Mouse (Mus musculus): Measurements from ENCODE around the gene Gm13691. TPM values are rescaled to one million over a fixed set of nuclear protein-coding genes. Genes with fewer than 3 reads are reported as not detected.

The Gm13691 gene
- not detected in 2 replicates for polyA plus RNA-seq (2012; rRNA removed; ENCODE audit: low replicate concordance)

DNA sequence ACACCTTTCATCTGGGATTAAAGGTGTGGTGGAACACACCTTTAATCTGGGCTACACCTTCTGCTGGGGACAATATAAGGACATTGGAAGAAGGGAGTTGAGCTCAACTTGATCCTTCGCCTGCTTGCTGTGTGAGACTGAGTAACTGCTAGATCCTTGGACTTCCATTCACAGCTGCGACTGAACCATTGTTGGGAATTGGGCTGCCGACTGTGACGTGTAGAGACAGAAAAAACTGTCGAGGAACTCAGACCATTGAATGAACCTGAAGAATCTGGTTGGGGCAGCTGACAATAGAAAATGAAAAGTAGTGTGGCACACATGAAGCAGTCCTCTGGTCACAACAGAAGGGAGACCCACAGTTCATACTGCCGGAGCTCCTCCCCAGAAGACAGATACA, at the start of gene Gm13691:
Gene Gm13691 (plus strand): TSS at position 301 of the 400 bp plus-strand sequence.

DNA sequence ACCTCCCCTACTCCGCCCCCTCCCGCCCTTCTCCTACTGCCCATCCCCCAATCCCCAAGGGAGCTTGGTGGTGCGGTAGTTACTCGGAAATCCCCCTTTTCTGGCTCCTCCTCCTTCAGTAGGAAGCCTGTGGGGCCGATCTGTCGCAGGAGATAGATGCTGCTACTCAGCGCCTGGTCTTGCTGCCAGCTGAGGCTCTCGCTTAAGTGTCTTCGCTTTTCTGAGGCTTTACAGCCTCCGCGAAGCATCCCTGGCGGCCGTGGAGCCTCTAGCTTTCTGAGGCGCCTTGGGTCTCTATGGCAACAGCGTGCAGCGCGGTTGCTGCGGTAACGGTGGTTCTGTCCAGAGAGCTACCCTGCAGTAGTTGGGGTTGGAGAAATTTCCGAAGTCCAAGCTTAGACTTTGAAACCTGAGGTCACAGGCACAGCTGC, 49.4 kb upstream of the Gm13691 start, which contains the start of gene Zswim2:
Gene Zswim2 (minus strand): TSS at position 298 of the 431 bp plus-strand sequence.

DNA sequence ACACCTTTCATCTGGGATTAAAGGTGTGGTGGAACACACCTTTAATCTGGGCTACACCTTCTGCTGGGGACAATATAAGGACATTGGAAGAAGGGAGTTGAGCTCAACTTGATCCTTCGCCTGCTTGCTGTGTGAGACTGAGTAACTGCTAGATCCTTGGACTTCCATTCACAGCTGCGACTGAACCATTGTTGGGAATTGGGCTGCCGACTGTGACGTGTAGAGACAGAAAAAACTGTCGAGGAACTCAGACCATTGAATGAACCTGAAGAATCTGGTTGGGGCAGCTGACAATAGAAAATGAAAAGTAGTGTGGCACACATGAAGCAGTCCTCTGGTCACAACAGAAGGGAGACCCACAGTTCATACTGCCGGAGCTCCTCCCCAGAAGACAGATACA, 35.0 kb upstream of the Gm13691 start, which contains the start of gene Gm13698:
Gene Gm13698 (plus strand): TSS at position 301 of the 400 bp plus-strand sequence.

GRCm38 (mm10) chr2:83961203-83961602, 29.1 kb upstream of the Gm13691 start, which contains the start of gene Gm13693:
Gene Gm13693 (plus strand): TSS chr2:83961503.

DNA sequence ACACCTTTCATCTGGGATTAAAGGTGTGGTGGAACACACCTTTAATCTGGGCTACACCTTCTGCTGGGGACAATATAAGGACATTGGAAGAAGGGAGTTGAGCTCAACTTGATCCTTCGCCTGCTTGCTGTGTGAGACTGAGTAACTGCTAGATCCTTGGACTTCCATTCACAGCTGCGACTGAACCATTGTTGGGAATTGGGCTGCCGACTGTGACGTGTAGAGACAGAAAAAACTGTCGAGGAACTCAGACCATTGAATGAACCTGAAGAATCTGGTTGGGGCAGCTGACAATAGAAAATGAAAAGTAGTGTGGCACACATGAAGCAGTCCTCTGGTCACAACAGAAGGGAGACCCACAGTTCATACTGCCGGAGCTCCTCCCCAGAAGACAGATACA, 23.3 kb upstream of the Gm13691 start, which contains the start of gene Gm13695:
Gene Gm13695 (plus strand): TSS at position 301 of the 400 bp plus-strand sequence.

DNA sequence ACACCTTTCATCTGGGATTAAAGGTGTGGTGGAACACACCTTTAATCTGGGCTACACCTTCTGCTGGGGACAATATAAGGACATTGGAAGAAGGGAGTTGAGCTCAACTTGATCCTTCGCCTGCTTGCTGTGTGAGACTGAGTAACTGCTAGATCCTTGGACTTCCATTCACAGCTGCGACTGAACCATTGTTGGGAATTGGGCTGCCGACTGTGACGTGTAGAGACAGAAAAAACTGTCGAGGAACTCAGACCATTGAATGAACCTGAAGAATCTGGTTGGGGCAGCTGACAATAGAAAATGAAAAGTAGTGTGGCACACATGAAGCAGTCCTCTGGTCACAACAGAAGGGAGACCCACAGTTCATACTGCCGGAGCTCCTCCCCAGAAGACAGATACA, 17.5 kb upstream of the Gm13691 start, which contains the start of gene Gm13696:
Gene Gm13696 (plus strand): TSS at position 301 of the 400 bp plus-strand sequence.

GRCm38 (mm10) chr2:83978633-83979032, 11.7 kb upstream of the Gm13691 start, which contains the start of gene Gm13694:
Gene Gm13694 (plus strand): TSS chr2:83978933.

DNA sequence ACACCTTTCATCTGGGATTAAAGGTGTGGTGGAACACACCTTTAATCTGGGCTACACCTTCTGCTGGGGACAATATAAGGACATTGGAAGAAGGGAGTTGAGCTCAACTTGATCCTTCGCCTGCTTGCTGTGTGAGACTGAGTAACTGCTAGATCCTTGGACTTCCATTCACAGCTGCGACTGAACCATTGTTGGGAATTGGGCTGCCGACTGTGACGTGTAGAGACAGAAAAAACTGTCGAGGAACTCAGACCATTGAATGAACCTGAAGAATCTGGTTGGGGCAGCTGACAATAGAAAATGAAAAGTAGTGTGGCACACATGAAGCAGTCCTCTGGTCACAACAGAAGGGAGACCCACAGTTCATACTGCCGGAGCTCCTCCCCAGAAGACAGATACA, 5.9 kb upstream of the Gm13691 start, which contains the start of gene Gm13697:
Gene Gm13697 (plus strand): TSS at position 301 of the 400 bp plus-strand sequence.

Other genes starting within 250 kb of the Gm13691 start
- gene Fam171b, start 177.9 kb upstream of the Gm13691 start, polyA plus RNA-seq (2012; rRNA removed; ENCODE audit: low replicate concordance), result 0.98 and 1.5 TPM in 2 replicates
- not detected in 2 replicates for gene Zswim2, start 49.3 kb upstream of the Gm13691 start, polyA plus RNA-seq (2012; rRNA removed; ENCODE audit: low replicate concordance)
- gene Gm13698, start 34.9 kb upstream of the Gm13691 start, polyA plus RNA-seq (2012; rRNA removed; ENCODE audit: low replicate concordance), result not detected in 2 replicates
- gene Gm13693, start 29.1 kb upstream of the Gm13691 start, polyA plus RNA-seq (2012; rRNA removed; ENCODE audit: low replicate concordance), result not detected in 2 replicates
- not detected in 2 replicates for gene Gm13695, start 23.2 kb upstream of the Gm13691 start, polyA plus RNA-seq (2012; rRNA removed; ENCODE audit: low replicate concordance)
- not detected in 2 replicates for gene Gm13696, start 17.4 kb upstream of the Gm13691 start, polyA plus RNA-seq (2012; rRNA removed; ENCODE audit: low replicate concordance)
- gene Gm13694, start 11.6 kb upstream of the Gm13691 start, polyA plus RNA-seq (2012; rRNA removed; ENCODE audit: low replicate concordance), result not detected in 2 replicates
- not detected in 2 replicates for gene Gm13697, start 5.8 kb upstream of the Gm13691 start, polyA plus RNA-seq (2012; rRNA removed; ENCODE audit: low replicate concordance)

All from mammary gland, adult 2 months (tissue).